Mouse (Mus musculus): ENCODE data around the gene Alg11.

DNA sequence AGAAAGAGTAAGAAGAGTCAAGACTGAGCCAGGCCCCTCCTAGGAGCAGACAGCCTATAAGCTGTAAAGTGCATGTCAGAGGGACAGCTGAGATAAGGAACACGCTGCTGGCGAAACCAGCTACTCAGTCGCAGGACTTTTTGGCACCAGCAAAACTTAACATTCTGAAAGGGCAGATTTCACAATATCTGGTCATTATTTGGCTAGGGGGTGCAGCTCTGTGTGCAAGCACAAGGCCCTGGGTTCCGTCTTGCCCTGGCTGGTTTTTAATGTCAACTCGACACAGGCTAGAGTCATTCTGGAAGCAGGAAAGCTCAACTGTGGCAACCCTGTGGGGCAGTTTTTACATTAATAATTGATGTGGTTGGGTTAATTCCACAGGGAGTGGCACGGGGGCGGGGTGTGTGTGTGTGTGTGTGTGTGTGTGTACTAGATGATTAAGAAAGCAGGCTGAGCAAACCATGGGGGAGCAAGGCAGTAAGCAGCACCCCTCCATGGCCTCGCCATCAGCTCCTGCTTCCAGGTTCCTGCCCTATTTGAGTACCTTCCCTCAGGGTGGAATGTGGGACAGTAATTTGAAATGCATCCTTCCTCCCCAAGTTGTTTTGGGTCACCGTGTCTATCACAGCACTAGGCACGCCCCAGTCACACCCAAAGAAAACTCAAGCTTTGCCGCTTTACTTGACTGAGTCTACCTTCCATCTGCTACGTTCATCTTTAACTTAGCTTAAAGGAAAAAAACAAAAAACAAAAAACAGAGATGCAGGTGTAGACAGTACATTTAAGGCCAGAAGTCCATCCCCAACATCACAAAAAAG, 5.6 kb upstream of the Alg11 start:
- no peak for TF ChIP-seq MAFK (IDR thresholded peaks at IDR 0.05; ENCODE audit: insufficient read depth, low read depth, low read length)
- TF ChIP-seq CHD2 (IDR thresholded peaks at IDR 0.05; ENCODE audit: low read depth, low read length): no peak

All from ES-E14 (cell line).